Comparison of ENCODE assay signal across 1 mouse cellular context in genomic region chr10:78258142-78258675, GRCm38 (mm10).
A peak's percentile ranks its signal among the peaks of the same experiment; 100 is the strongest.
TF ChIP-seq lines count a peak whose summit lies in the region.

No protein-coding gene starts in this region.

TF ChIP-seq in CH12.LX, 34 proteins besides CTCF, POLR2A, EP300 and RAD21 (continued from another document):
- TF ChIP-seq USF1 (IDR thresholded peaks at IDR 0.05; ENCODE audit: low read depth, low read length) (no peak), POLR2AphosphoS2 (IDR thresholded peaks at IDR 0.05; ENCODE audit: low read depth, low read length) (no peak; the same call in 1 of the 2 replicates), NRF1 (IDR thresholded peaks at IDR 0.05; ENCODE audit: low read depth, low read length) (no peak), CHD2 (IDR thresholded peaks at IDR 0.05; ENCODE audit: low read length) (peak; percentile 68), SMC3 (IDR thresholded peaks at IDR 0.05; ENCODE audit: low read depth, low read length) (peak; percentile 27), ZNF384 (IDR thresholded peaks at IDR 0.05; ENCODE audit: low read depth, low read length) (no peak), MAZ (IDR thresholded peaks at IDR 0.05; ENCODE audit: low read depth, low read length) (peak; percentile 86), CHD1 (IDR thresholded peaks at IDR 0.05; ENCODE audit: low read depth, low read length) (peak; percentile 65; the same call in 1 of the 2 replicates), MYC (IDR thresholded peaks at IDR 0.05; ENCODE audit: low read depth, low read length) (peak; percentile 55; the same call in 1 of the 2 replicates), SIN3A (IDR thresholded peaks at IDR 0.05; ENCODE audit: low read length) (no peak; the same call in none of the 2 replicates), ETS1 (conservative IDR thresholded peaks at IDR 0.05; ENCODE audit: low read depth, low read length) (peak; percentile 92), MAFK (IDR thresholded peaks at IDR 0.05; ENCODE audit: insufficient replicate concordance, low read length) (peak; percentile 50; the same call in 1 of the 2 replicates)
